Mouse (Mus musculus) limb, embryonic 14.5 days (tissue): Measurements from ENCODE around the gene Ccnjl. TPM values are rescaled to one million over a fixed set of nuclear protein-coding genes. Genes with fewer than 3 reads are reported as not detected.

Experiments used
- ATAC-seq: fragments of 200-750 bp; cut with Nextera tagmentation; 2 replicates; pipeline ENCODE4 v1.8.0; 2017; ENCODE audit warnings: low read depth, moderate number of reproducible peaks, moderate TSS enrichment; ENCODE audit not compliant: low FRiP score
- DNase-seq: peaks from one replicate; pipeline ENCODE4 v3.0.0-alpha.2; 2015; ENCODE audit warnings: low spot score
- H3K27ac ChIP-seq: fragments of 300-500 bp; sonication (generic); replicated peaks from 2 replicates; pipeline ENCODE4 v1.5.1; 2014; ENCODE audit warnings: low read depth, mild to moderate bottlenecking, low read length, moderate library complexity, mixed read lengths
- H3K27me3 ChIP-seq: fragments of 300-500 bp; sonication (generic); 2 replicates; pipeline ENCODE4 v1.6.1; 2014; ENCODE audit warnings: low read length, mixed read lengths; ENCODE audit not compliant: control insufficient read depth, insufficient read depth
- H3K36me3 ChIP-seq: fragments of 300-500 bp; sonication (generic); 2 replicates; pipeline ENCODE4 v1.6.1; 2014; ENCODE audit warnings: mild to moderate bottlenecking, low read length, moderate library complexity, mixed read lengths; ENCODE audit not compliant: control insufficient read depth, insufficient read depth
- H3K4me1 ChIP-seq: fragments of 300-500 bp; sonication (generic); 2 replicates; pipeline ENCODE4 v1.6.1; 2014; ENCODE audit warnings: antibody characterized with exemption, low read length, mixed read lengths; ENCODE audit not compliant: control insufficient read depth, insufficient read depth
- H3K4me2 ChIP-seq: fragments of 300-500 bp; sonication (generic); replicated peaks from 2 replicates; pipeline ENCODE4 v1.6.1; 2014; ENCODE audit warnings: low read depth, mild to moderate bottlenecking, low read length, moderate library complexity; ENCODE audit not compliant: severe bottlenecking
- H3K4me3 ChIP-seq: fragments of 300-500 bp; sonication (generic); replicated peaks from 2 replicates; pipeline ENCODE4 v1.5.1; 2014; ENCODE audit warnings: low read length
- H3K9ac ChIP-seq: fragments of 300-500 bp; sonication (generic); 2 replicates; pipeline ENCODE4 v1.6.1; 2014; ENCODE audit warnings: mild to moderate bottlenecking, low read depth, low read length, moderate library complexity; ENCODE audit not compliant: severe bottlenecking
- H3K9me3 ChIP-seq: fragments of 300-500 bp; sonication (generic); 2 replicates; pipeline ENCODE4 v1.6.1; 2016; ENCODE audit warnings: low read length; ENCODE audit not compliant: control insufficient read depth
- POLR2A ChIP-seq: fragments of 200-500 bp; IDR thresholded peaks from 2 replicates; pipeline ENCODE4 v1.8.0; 2012; ENCODE audit warnings: inconsistent platforms, mild to moderate bottlenecking, moderate library complexity, borderline replicate concordance; ENCODE audit not compliant: insufficient read depth, insufficient read length; ENCODE audit errors: extremely low read depth
- WGBS: fragments of 180-500 bp; shearing (Covaris S2); extraction: QIAGEN DNeasy Blood & Tissue Kit; methylation state at CpG from one replicate; pipeline ENCODE4 v1.1.7; 2014; 5-methylcytosine and 5-hydroxymethylcytosine counted together
- polyA plus RNA-seq, 2 experiments: library from polyadenylated mRNA; depleted of rRNA in 1 of 2; stranded (reverse) in 1 of 2; unstranded in 1 of 2; fragments of >200 nt; fragmentation: Nextera tagmentation in 1 of 2; extraction: Ambion mirVana in 1 of 2; gene quantifications; 2 replicates each; pipeline versions ENCODE4 v1.2.1 to v1.2.3; 2012 to 2014

The Ccnjl gene
- polyA plus RNA-seq, 2 experiments: 5.1 to 7.7 TPM

GRCm38 (mm10) chr11:43589530-43590072 lies 61.0 kb downstream of the Ccnjl start:
- TF ChIP-seq POLR2A: no peak
- Histone ChIP-seq H3K36me3 (peaks cover 10% of the 10 kb centered on the region), H3K27ac (no peak overlapping the region), H3K9me3 (no peaks in the 10 kb centered on the region), H3K4me2 (no peak overlapping the region), H3K9ac (no peak overlapping the region), H3K4me3 (no peak overlapping the region), H3K27me3 (no peaks in the 10 kb centered on the region), H3K4me1 (no peaks in the 10 kb centered on the region)
- ATAC-seq (no peak), DNase-seq (no peak)
- 56% methylated on average over 6 of the region's 6 CpGs for WGBS

- no peaks in the 10 kb centered on the region for H3K4me1 ChIP-seq
- no peak within 1 kb of the TSS for H3K9ac ChIP-seq
- H3K27ac ChIP-seq: no peak within 1 kb of the TSS
- DNase-seq (no peak), ATAC-seq (no peak)
- H3K27me3 ChIP-seq: no peaks in the 10 kb centered on the region
- no peaks in the 10 kb centered on the region for H3K36me3 ChIP-seq
- H3K9me3 ChIP-seq: no peaks in the 10 kb centered on the region
- no peak within 1 kb of the TSS for H3K4me3 ChIP-seq
- H3K4me2 ChIP-seq: no peak within 1 kb of the TSS
- no peak for TF ChIP-seq POLR2A
- 83% methylated on average over 5 of the region's 5 CpGs for WGBS
Measured at GRCm38 (mm10) chr11:43601440-43601839, 72.9 kb downstream of the Ccnjl start, which contains the start of gene Fabp6. Fabp6 (minus strand) TSS chr11:43601540.

- WGBS: 91% methylated on average over 2 of the region's 2 CpGs
- H3K4me3 ChIP-seq: no peak overlapping the region
- no peak for TF ChIP-seq POLR2A
- no peaks in the 10 kb centered on the region for H3K36me3 ChIP-seq
- no peak overlapping the region for H3K27ac ChIP-seq
- H3K4me1 ChIP-seq: no peaks in the 10 kb centered on the region
- H3K9me3 ChIP-seq: no peaks in the 10 kb centered on the region
- no peaks in the 10 kb centered on the region for H3K27me3 ChIP-seq
- H3K9ac ChIP-seq: no peak overlapping the region
- DNase-seq (no peak), ATAC-seq (no peak)
- no peak overlapping the region for H3K4me2 ChIP-seq
Measured at GRCm38 (mm10) chr11:43604207-43604606, 75.6 kb downstream of the Ccnjl start.

- no peaks in the 10 kb centered on the region for H3K27me3 ChIP-seq
- H3K4me1 ChIP-seq: no peaks in the 10 kb centered on the region
- DNase-seq (no peak), ATAC-seq (no peak)
- no peak for TF ChIP-seq POLR2A
- no peaks in the 10 kb centered on the region for H3K36me3 ChIP-seq
- no peak overlapping the region for H3K4me3 ChIP-seq
- no peak overlapping the region for H3K27ac ChIP-seq
- WGBS: 91% methylated on average over 6 of the region's 6 CpGs
- no peak overlapping the region for H3K9ac ChIP-seq
- H3K9me3 ChIP-seq: no peaks in the 10 kb centered on the region
- H3K4me2 ChIP-seq: no peak overlapping the region
Measured at GRCm38 (mm10) chr11:43604891-43605290, 76.3 kb downstream of the Ccnjl start.

- no peak for DNase-seq
- Histone ChIP-seq H3K36me3 (no peaks in the 10 kb centered on the region), H3K27ac (no peak overlapping the region), H3K9ac (no peak overlapping the region), H3K4me1 (no peaks in the 10 kb centered on the region), H3K9me3 (no peaks in the 10 kb centered on the region), H3K4me3 (no peak overlapping the region), H3K27me3 (no peaks in the 10 kb centered on the region), H3K4me2 (no peak overlapping the region)
- WGBS: 88% methylated on average over 6 of the region's 6 CpGs
- no peak for TF ChIP-seq POLR2A
- no peak for ATAC-seq
Measured at GRCm38 (mm10) chr11:43605859-43606258, 77.3 kb downstream of the Ccnjl start.

- WGBS: 31% methylated on average over 3 of the region's 3 CpGs
- no peak overlapping the region for H3K4me2 ChIP-seq
- no peaks in the 10 kb centered on the region for H3K27me3 ChIP-seq
- ATAC-seq (no peak), DNase-seq (no peak)
- H3K36me3 ChIP-seq: no peaks in the 10 kb centered on the region
- TF ChIP-seq POLR2A: no peak
- H3K9me3 ChIP-seq: no peaks in the 10 kb centered on the region
- H3K4me1 ChIP-seq: no peaks in the 10 kb centered on the region
- H3K27ac ChIP-seq: no peak overlapping the region
- no peak overlapping the region for H3K4me3 ChIP-seq
- no peak overlapping the region for H3K9ac ChIP-seq
Measured at GRCm38 (mm10) chr11:43608440-43608839, 79.9 kb downstream of the Ccnjl start.
